Mouse (Mus musculus): ENCODE data around the gene Srp54a. TPM values are rescaled to one million over a fixed set of nuclear protein-coding genes. Genes with fewer than 3 reads are reported as not detected.
"Not testable (repeated sequence)": the region's sequence is repeated elsewhere in the genome, so short reads cannot be mapped to it uniquely, and the experiment has no call there.

The Srp54a gene
- polyA plus RNA-seq, 1 experiment: 10.5 TPM

DNA sequence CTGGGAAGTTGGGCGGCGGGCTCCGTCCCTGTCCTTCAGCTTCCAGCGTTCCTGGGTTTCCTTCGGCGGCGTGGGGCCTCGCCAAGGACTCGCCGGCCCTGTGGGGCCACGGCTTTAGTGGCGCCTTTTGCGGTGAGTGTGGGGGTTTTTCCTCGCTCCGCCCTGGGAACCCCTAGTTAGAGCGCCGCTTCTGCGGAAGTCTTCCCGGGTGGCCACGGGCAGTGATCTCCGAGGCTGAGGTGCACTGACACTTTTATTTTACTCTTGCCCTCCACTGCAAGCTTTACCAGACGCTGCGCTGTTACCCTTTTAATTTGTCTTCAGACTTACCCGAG lies 75.4 kb downstream of the Srp54a start:
- H3K27me3 ChIP-seq (ENCODE audit: control insufficient read depth, insufficient read depth, low read length); H3K4me1 ChIP-seq (ENCODE audit: control insufficient read depth, insufficient read depth, insufficient read length); H3K36me3 ChIP-seq (ENCODE audit: control insufficient read depth, insufficient read depth, low read length); DNase-seq (ENCODE audit: low read depth in 1 of 2, low spot score in 2 of 2); H3K27ac ChIP-seq (ENCODE audit: insufficient read depth, low read length); H3K4me3 ChIP-seq (ENCODE audit: extremely low read depth, insufficient read depth, insufficient read length): not testable (repeated sequence)
- 0% methylated on average over 12 of the region's 24 CpGs for WGBS

Other genes with a start within 250 kb of the Srp54a start
- gene Cfl2, start 217.4 kb upstream of the Srp54a start, polyA plus RNA-seq (2012; rRNA removed): 2.0 and 3.4 TPM in 2 replicates
- gene Gm20403, start 93.7 kb upstream of the Srp54a start, polyA plus RNA-seq (2012; rRNA removed): not detected in 2 replicates
- 8.1 and 8.2 TPM in 2 replicates for gene Baz1a, start 65.9 kb upstream of the Srp54a start, polyA plus RNA-seq (2012; rRNA removed)
- gene 2700097O09Rik, start 152 bp upstream of the Srp54a start, polyA plus RNA-seq (2012; rRNA removed): 2.2 and 3.1 TPM in 2 replicates
- gene Fam177a, start 44.2 kb downstream of the Srp54a start, polyA plus RNA-seq (2012; rRNA removed): 3.4 and 4.9 TPM in 2 replicates
- gene Srp54b, start 74.8 kb downstream of the Srp54a start, polyA plus RNA-seq (2012; rRNA removed): 15.2 and 16.2 TPM in 2 replicates
- gene 1700047I17Rik2, start 119.3 kb downstream of the Srp54a start, polyA plus RNA-seq (2012; rRNA removed): not detected in 2 replicates
- gene Srp54c, start 149.9 kb downstream of the Srp54a start, polyA plus RNA-seq (2012; rRNA removed): 2.6 and 3.8 TPM in 2 replicates
- 1.4 and 1.7 TPM in 2 replicates for gene 1110008L16Rik, start 219.3 kb downstream of the Srp54a start, polyA plus RNA-seq (2012; rRNA removed)
- gene Ppp2r3c, start 222.7 kb downstream of the Srp54a start, polyA plus RNA-seq (2012; rRNA removed): 1.1 and 1.2 TPM in 2 replicates